Mouse (Mus musculus) layer of hippocampus, adult 9-11 months (tissue): Measurements from ENCODE around the gene Dagla.
A peak's percentile ranks its signal among the peaks of the same experiment; 100 is the strongest.

Experiments
- DNase-seq: peaks from one replicate; pipeline ENCODE4 v3.0.0; 2022

Dagla gene

DNA sequence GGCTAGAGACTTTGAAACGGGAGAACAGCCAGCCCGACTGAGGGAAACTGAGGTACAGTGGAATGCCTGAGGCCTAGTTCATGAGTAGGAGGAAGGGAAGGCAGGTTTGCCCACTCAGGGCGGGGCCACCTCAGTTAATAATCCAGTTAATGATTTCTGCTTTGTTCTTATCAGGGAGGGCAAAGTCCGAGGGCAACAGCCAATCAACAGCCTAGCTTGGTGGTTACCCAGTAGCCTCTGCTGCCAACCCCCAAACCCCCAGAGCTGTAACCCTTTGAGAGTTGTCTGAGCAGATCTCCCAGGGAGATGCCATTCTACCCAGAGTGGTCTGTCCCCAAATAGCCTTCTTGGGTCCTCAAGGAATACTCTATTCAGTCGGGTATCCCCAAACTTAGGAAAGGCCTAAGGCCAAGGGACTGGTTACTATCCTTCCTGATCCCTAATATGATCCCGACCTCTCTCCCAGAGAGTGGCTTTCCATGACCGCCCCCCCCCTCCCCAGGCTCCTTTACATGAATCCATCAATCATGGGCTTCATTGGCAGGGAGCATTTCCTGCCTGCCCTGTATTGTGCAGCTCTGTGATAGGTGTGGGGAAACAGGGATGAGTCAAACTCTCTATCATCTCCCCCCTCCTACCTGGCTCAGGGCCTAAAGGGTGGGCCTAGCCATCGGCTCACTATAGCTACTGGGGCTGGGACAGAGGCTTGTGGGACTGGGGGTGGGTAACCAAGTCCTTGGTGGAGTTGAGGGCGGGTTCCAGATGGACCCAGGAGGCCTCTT is 68.7 kb downstream of the Dagla start:
- no peak for DNase-seq

DNA sequence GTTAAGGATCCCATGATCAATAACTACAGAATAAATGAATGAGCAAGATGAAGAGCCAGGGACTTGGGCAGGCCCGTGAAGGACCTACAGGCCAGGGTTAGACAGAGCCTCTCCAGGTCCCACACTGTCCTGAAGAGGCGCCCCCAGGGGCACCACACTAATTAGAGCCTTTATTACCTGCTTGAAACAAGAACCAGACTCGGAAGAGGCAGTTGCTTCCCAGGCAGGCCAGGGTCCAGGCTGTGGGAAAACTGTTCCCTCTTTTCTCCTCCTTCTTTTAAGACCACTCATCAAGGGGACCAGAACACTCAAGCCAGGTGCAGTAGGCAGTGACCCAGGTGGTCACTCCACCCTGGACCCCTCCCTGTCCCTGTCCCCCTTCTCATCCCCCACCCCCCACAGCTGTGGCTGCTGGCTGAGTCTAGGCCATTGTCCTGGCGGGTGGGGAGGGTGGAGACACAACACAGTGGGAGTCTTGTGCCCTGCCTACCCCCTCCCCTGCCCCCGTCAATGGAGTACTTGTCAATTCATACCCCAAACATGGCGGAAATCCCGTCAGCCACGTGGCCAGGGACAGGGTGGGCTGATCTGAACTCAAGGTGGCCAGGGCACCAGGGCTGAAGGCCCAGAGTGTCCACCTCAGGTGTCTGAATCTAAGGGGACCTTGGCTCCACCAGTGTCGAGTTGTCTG is 72.2 kb downstream of the Dagla start:
- DNase-seq = peak; percentile 89

- DNase-seq = no peak
Observed at GRCm38 (mm10) chr19:10231871-10232270, 72.8 kb downstream of the Dagla start.

DNA sequence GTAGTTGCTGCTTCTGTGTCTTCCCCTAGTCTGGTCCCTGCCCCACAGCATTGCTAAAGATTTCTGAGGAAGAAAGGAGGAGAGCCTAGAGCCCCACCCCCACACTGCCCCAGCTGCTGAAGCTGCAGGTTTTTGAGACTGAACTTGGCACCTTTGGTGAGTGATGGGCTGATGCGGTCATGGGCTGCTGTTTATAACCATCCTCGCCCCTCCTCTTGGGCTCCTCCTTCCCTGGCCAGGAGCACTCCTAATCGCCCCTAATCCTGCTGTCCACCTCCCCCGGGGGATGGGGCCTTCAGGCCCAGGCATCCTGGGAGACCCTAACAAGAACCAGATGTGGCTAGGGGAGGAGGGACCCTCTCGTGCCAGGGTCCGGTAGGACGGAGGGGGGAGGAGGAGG is 73.7 kb downstream of the Dagla start:
- no peak for DNase-seq

DNA sequence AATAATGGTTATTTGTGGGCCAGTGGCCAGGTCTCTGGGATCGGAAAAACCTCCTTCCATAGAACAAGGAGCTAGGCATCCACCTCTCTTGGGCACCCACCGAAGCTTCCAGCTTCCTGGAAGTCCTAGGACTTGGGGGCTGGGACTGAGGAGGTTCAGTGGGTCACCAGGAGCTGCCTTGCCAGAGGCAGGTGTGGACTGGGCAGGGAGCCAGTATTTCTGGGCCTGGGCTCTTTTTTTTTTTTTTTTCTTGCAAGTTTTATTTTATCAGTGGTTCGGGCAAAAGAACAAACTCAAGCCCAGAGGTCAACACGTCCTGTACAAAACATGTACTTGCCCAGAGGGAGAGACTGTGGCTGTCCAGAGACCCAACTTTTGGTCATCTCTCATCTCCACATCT is 78.9 kb downstream of the Dagla start:
- DNase-seq = no peak

- no peak for DNase-seq
Observed at GRCm38 (mm10) chr19:10224637-10225453, 79.8 kb downstream of the Dagla start.

DNA sequence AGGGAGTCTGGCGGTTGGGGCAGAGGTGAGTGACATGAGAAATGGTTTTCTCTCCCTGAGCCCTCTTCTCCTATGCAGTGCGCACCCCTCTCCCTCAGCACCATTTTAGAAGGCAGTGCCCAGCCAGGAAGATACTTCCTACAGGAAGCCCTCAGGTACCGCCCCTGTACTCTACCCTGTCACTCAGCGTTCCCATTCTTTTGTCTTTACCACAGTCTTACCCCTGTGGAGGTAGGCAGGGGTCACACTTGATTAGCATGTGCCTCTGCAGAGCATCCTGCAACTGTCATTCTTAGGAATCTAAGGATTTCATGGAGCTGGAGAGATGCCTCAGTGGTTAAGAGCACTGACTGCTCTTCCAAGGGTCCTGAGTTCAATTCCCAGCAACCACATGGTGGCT is 81.1 kb downstream of the Dagla start:
- DNase-seq = no peak

DNA sequence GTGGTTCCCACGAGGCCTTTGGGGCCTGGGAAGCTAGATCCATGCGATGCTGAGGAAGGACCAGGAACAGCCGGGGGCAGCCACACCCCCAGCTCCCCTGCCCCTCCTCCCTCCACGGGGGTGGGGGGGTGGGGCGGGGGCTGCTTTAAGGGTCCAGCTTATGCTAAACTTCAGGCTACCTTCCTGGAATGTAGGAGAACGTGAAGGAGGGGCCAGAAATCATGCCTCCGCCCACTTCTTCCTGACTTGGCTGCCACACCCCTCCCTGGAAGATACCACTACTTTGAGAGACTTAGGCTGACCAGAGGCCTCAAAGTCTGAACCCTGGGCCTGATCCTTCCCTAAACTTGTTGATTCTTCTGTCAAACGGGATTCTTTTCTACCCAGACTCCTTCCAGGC is 82.0 kb downstream of the Dagla start:
- DNase-seq = no peak

DNA sequence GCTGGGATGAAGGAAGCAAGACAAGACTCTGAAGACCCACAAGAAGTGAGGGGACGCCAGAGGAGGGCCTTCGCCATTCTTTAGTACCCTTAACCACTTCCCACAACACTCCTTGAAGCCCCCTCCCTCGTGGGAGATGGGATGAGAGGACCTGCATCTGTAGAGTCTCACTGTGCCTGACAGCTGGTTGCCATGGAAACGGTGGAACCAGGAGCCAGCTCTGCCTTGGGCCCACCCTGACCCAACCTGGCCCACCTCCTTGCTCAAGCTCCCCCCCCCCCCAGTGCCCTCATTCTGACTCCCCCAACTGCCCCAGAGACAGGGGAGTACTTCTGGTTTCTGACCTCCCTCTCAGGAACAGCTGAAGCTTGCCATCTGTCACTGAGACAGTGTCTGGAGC is 83.1 kb downstream of the Dagla start:
- no peak for DNase-seq

GRCm38 (mm10) chr19:10219593-10219992 is 85.1 kb downstream of the Dagla start:
- no peak for DNase-seq

- no peak for DNase-seq
Observed at GRCm38 (mm10) chr19:10219108-10219507, 85.6 kb downstream of the Dagla start.

DNA sequence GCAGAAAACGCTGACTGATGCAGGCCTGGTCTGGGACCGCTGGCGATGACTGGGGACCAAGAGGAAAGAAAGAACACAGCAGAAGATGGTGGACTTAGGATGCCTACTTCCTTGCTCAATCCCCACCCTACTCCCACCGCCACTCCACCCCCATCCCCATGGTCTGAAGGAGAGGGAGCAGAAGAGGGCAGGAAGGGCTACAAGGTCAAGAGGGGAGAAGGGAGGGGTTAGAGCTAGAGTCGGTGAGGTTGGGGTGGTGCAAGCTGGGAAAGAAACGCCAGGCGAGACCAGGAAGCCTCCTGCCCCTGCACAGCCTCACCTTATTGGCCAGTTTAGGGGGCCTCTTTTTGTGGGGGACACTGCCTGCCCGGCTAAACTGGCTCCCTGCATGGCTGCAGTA is 88.6 kb downstream of the Dagla start:
- DNase-seq = no peak

DNA sequence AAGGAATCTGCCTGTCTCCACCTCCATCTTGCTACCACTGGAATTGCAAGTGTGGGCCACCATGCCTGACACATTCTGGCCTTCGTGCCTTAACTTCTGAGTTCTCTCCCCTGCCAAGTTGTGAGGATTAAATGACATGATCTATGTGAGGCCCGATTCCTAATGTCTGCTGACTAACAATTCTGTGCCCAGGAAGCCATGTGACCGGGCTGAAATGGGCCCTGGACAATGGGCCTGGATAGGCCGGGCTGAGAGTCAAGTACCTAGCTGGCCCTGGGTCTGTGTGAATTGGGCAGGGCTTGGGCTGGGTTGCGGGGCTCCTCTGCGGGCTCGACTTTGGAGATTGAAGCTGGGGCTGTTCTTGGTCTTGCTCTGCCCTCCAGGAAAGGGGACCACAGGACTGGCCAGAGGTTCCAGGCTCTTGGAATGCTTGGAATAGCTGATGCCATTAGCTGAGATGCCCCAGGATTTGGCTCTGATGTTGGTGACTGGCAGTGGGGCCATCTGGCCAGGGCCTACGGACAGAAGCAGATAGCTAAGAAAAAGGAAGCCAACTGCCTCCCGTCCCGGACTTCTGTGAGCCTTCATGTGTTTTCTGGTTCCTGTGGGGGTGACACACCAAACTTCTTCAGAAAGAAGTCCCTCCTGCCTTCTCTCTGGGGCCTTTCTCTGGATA is 90.7 kb downstream of the Dagla start:
- no peak for DNase-seq

- no peak for DNase-seq
Observed at GRCm38 (mm10) chr19:10210885-10211284, 93.8 kb downstream of the Dagla start.

GRCm38 (mm10) chr19:10208851-10209250 is 95.8 kb downstream of the Dagla start:
- no peak for DNase-seq

DNA sequence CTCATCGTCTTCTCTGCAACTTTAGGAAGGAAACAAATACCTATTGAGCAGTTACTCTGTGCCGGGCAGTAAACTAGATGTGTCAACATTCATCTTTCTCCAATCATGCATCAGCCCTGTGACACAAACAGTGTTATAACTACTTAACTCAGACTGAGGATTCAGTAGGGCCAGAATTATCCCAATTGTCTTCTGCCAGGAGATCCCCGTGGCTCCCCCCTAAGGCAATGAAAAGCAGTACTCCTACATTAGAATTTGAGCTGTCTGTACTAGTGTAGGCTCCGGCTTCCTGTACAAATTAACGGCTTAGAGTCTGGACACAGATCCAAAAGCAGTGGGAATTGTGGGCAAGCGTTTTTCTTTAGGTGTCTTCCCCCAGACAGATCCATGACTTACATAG is 99.6 kb downstream of the Dagla start:
- no peak for DNase-seq

DNA sequence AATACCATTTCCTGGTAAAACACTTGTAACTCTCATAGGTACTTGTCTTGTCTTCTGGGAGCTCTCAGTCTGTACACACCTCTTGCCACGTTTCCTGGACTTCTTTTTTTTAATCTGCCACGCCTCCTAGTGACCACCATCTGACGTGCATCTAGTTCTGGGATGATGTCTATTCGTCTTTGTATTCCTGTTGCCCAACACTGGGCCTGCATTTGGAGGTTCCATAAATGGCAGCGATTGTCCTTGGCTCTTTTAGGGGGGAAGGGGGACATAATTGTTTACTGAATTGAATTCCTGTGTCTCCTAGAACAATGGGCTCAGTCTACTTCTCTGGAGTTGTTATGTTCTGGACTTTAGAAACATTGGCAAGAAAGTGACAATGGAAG is 100.1 kb downstream of the Dagla start:
- DNase-seq = peak; percentile 86

DNA sequence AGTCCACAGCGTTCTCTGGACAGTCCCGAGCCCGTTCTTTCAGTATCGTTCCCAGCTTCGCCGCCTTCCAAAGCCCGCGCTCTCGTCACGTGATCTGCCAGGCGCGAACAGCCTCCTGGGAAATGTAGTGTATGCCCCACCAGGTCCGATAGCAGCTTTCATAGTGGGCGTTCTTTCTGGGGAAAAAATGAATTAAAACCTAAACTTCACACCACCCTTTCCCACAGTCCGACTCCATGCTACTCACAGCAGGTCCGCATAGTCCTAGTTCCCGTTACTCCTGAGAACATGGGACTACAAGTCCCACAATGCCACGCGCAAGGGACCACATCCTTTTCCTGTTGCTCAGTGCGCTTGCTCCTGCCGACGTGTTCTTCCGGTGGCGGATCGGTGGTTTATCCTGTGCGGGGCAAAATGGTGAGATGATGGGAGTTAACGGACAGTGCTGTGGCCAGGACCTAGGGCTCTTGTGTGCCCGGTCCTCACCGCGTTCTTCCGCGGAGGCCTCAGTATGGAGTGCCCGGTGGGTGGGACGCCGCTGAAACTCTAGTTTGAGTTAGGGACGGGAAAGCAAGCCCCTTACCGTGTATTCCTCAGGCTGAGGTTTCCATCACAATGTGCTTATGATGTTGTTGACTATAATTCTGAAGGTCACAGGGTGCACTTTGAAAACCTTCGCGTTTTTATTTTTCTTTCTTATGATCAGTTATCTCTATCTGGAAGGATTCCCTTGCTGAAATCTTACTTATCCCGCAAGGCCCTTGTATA is 100.6 kb downstream of the Dagla start, which contains the start of the genes Tmem258 and Fen1:
Tmem258 (plus strand) TSS at position 167 of the 768 bp plus-strand sequence.
Fen1 (minus strand) TSS at position 322 of the 768 bp plus-strand sequence.
- peak; percentile 95 for DNase-seq

DNA sequence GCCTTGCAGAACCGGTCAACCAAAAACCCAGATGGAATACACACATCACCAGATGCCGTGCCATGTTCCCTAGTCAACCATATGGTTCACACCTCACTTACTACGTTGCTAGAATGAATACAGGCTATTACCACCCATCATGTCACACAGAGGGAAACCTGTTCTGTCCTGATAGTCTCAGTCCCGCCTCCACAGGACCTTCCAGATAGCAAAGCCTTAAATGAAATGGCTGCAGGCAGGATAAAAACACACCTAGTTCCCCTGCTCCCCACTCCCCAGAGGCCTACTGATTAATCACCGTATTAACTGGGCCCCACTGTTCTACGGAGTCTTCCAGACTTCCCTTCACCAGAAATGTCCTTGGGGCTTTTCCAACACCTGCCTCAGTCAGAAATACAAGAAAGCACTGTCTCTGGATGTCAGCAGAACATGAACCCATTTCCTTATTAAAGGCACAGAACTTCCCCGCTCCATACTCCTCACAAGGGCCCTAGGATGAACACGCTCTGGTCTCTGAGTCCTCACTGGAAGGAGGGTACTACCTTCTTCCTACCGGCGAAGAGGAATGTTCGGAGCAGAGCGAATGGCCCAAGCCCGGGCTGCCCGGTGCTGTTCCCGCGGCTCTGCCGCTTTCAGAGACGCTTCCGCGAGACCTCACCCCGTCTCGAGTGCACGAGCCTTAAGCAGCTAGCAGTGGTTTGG is 101.4 kb downstream of the Dagla start:
- DNase-seq = no peak

DNA sequence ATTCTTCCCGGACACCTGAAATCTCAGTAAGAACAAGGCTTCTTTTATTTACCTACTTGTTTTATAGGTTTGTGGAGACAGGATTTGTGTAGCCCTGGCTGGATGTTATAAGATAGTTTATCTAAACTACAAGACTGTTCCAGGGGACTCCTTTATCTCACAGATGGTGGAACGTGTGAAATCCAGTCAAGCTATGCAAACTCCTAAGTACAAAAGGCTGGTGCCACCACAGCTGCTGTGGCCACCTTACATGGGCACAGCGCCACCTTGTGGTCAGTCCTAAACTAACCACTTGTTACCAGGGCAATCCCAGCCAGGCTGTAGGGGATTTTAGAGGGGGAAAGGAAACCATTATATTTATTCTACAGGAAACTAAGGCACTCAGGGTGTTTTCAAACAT is 106.0 kb downstream of the Dagla start:
- DNase-seq = peak; percentile 75

- DNase-seq = no peak
Observed at GRCm38 (mm10) chr19:10198286-10198685, 106.4 kb downstream of the Dagla start.

- no peak for DNase-seq
Observed at GRCm38 (mm10) chr19:10197130-10197529, 107.5 kb downstream of the Dagla start.
